Mouse (Mus musculus) lung, postnatal 0 days (tissue): ENCODE measurements around the gene Gm10338. TPM values are rescaled to one million over a fixed set of nuclear protein-coding genes. Genes with fewer than 3 reads are reported as not detected.
A peak's percentile ranks its signal among the peaks of the same experiment; 100 is the strongest.
"Not testable (repeated sequence)": the region's sequence is repeated elsewhere in the genome, so short reads cannot be mapped to it uniquely, and the experiment has no call there.

Experiments
- ATAC-seq: fragments of 200-750 bp; cut with Nextera tagmentation; 2 replicates; pipeline ENCODE4 v1.8.0; 2017; ENCODE audit warnings: moderate library complexity
- DNase-seq: peaks from one replicate; pipeline ENCODE4 v3.0.0-alpha.2; 2016; ENCODE audit warnings: low spot score
- H3K27ac ChIP-seq: fragments of 300-500 bp; sonication (generic); 2 replicates; pipeline ENCODE4 v1.5.1; 2014; ENCODE audit warnings: antibody characterized with exemption, mild to moderate bottlenecking, low read length, mixed read lengths
- H3K27me3 ChIP-seq: fragments of 300-500 bp; sonication (generic); replicated peaks from 2 replicates; pipeline ENCODE4 v1.6.1; 2014; ENCODE audit warnings: low read length, mixed read lengths; ENCODE audit not compliant: insufficient read depth
- H3K36me3 ChIP-seq: fragments of 300-500 bp; sonication (generic); 2 replicates; pipeline ENCODE4 v1.6.1; 2014; ENCODE audit warnings: low read length, mixed read lengths; ENCODE audit not compliant: insufficient read depth
- H3K4me1 ChIP-seq: fragments of 300-500 bp; sonication (generic); 2 replicates; pipeline ENCODE4 v1.6.1; 2014; ENCODE audit warnings: antibody characterized with exemption, low read depth, low read length, mixed read lengths; ENCODE audit not compliant: insufficient read depth
- H3K4me2 ChIP-seq: fragments of 300-500 bp; sonication (generic); replicated peaks from 2 replicates; pipeline ENCODE4 v1.6.1; 2014; ENCODE audit warnings: low read depth, mild to moderate bottlenecking, low read length, moderate library complexity, mixed read lengths
- H3K4me3 ChIP-seq: fragments of 300-500 bp; sonication (generic); 2 replicates; pipeline ENCODE4 v1.5.1; 2014; ENCODE audit warnings: low read depth, low read length
- H3K9ac ChIP-seq: fragments of 300-500 bp; sonication (generic); replicated peaks from 2 replicates; pipeline ENCODE4 v1.6.1; 2014; ENCODE audit warnings: low read depth, mild to moderate bottlenecking
- H3K9me3 ChIP-seq: fragments of 300-500 bp; sonication (generic); 2 replicates; pipeline ENCODE4 v1.6.1; 2016; ENCODE audit warnings: low read length, mixed read lengths
- CTCF ChIP-seq: IDR thresholded peaks from 2 replicates; pipeline ENCODE4 v1.5.1; 2016; ENCODE audit warnings: antibody characterized with exemption, mild to moderate bottlenecking
- WGBS: fragments of 180-500 bp; shearing (Covaris S2); extraction: QIAGEN DNeasy Blood & Tissue Kit; methylation state at CpG from one replicate; pipeline ENCODE4 v1.1.7; 2014; 5-methylcytosine and 5-hydroxymethylcytosine counted together
- polyA plus RNA-seq: library from polyadenylated mRNA; unstranded; fragments of >200 nt; fragmentation: Nextera tagmentation; extraction: Ambion mirVana; gene quantifications from 2 replicates; pipeline ENCODE4 v1.2.1, GENCODE M21; 2015

Gm10338 gene
- polyA plus RNA-seq, result not detected in 2 replicates

- not testable (repeated sequence) for H3K4me3 ChIP-seq, DNase-seq, H3K4me2 ChIP-seq, H3K9me3 ChIP-seq, ATAC-seq, H3K27ac ChIP-seq, H3K36me3 ChIP-seq, H3K27me3 ChIP-seq, H3K9ac ChIP-seq, H3K4me1 ChIP-seq
- no CpG with 5 or more reads among the region's 2 CpGs for WGBS
Observed at GRCm38 (mm10) chr14:7595492-7595891, at the start of gene Gm10338. Gm10338 (minus strand) TSS chr14:7595592.

GRCm38 (mm10) chr14:7643872-7644271 lies 48.5 kb upstream of the Gm10338 start, which contains the start of gene Gm10128:
Gm10128 (minus strand) TSS chr14:7643972.
- H3K4me3 ChIP-seq, H3K27ac ChIP-seq, ATAC-seq, H3K27me3 ChIP-seq, H3K4me2 ChIP-seq, H3K9ac ChIP-seq, H3K4me1 ChIP-seq, DNase-seq, H3K36me3 ChIP-seq, H3K9me3 ChIP-seq: not testable (repeated sequence)
- no CpG with 5 or more reads among the region's 2 CpGs for WGBS

- not testable (repeated sequence) for H3K27ac ChIP-seq, H3K4me1 ChIP-seq, H3K9ac ChIP-seq, ATAC-seq, H3K4me3 ChIP-seq, H3K9me3 ChIP-seq, H3K27me3 ChIP-seq, H3K36me3 ChIP-seq, DNase-seq
- no CpG with 5 or more reads among the region's 34 CpGs for WGBS
- peak within 1 kb of the TSS; percentile 47 for H3K4me2 ChIP-seq
Observed at GRCm38 (mm10) chr14:7568382-7568781, 27.0 kb downstream of the Gm10338 start, which contains the start of gene Gm3558. Gm3558 (minus strand) TSS chr14:7568566.

- H3K9ac ChIP-seq, DNase-seq, H3K27ac ChIP-seq, ATAC-seq, H3K4me3 ChIP-seq, H3K9me3 ChIP-seq, H3K36me3 ChIP-seq, H3K27me3 ChIP-seq, H3K4me1 ChIP-seq: not testable (repeated sequence)
- H3K4me2 ChIP-seq, result peak overlapping the region; percentile 47
- WGBS, result under 1% methylated on average over 18 of the region's 27 CpGs
Observed at GRCm38 (mm10) chr14:7567890-7568289, 27.5 kb downstream of the Gm10338 start.

GRCm38 (mm10) chr14:7567266-7567665 lies 28.1 kb downstream of the Gm10338 start:
- not testable (repeated sequence) for H3K4me1 ChIP-seq, H3K9ac ChIP-seq, H3K36me3 ChIP-seq, H3K27me3 ChIP-seq, ATAC-seq, DNase-seq, H3K27ac ChIP-seq, H3K4me3 ChIP-seq, H3K9me3 ChIP-seq, H3K4me2 ChIP-seq
- peak; percentile 30 for TF ChIP-seq CTCF
- WGBS, result 3% methylated on average over 3 of the region's 9 CpGs

Other genes starting within 250 kb of the Gm10338 start
- not detected in 2 replicates for gene Gm8374, start 230.5 kb downstream of the Gm10338 start, polyA plus RNA-seq
- not detected in 2 replicates for gene Gm3755, start 144.7 kb downstream of the Gm10338 start, polyA plus RNA-seq
- gene Gm3752, start 111.8 kb downstream of the Gm10338 start, polyA plus RNA-seq, result not detected in 2 replicates
- 0.13 and 0.23 TPM in 2 replicates for gene Gm3558, start 27.0 kb downstream of the Gm10338 start, polyA plus RNA-seq
- gene Gm10128, start 48.4 kb upstream of the Gm10338 start, polyA plus RNA-seq, result not detected in 2 replicates
- not detected in 2 replicates for gene Gm26661, start 196.0 kb upstream of the Gm10338 start, polyA plus RNA-seq
- 5.4 and 6.7 TPM in 2 replicates for gene Flnb, start 222.4 kb upstream of the Gm10338 start, polyA plus RNA-seq